In genomic region chr3:84813436-84814156, GRCm38 (mm10) we compare ENCODE assay signal across 8 mouse cellular contexts. TPM values are rescaled to one million over a fixed set of nuclear protein-coding genes. Genes with fewer than 3 reads are reported as not detected.
DNase-seq lines count a peak whose midpoint lies in the region; ATAC-seq and TF ChIP-seq lines count a peak whose summit lies in the region.

No protein-coding gene starts in this region.

- no peaks in the 10 kb centered on the region for H3K27me3 ChIP-seq in hindbrain, embryonic 12.5 days
- no peaks in the 10 kb centered on the region for H3K27me3 ChIP-seq in midbrain, embryonic 11.5 days (ENCODE audit: control insufficient read depth, insufficient read depth, low read length)

- peak overlapping the region; percentile 68 for H3K9ac ChIP-seq in hindbrain, embryonic 12.5 days
- peak overlapping the region; percentile 85 for H3K9ac ChIP-seq in midbrain, embryonic 11.5 days (ENCODE audit: low read length)

- TF ChIP-seq CTCF in left cerebral cortex, adult 2 months (IDR thresholded peaks at IDR 0.05), result no peak

- H3K4me2 ChIP-seq in hindbrain, embryonic 12.5 days (replicated peaks), result peak overlapping the region; percentile 54
- H3K4me2 ChIP-seq in midbrain, embryonic 11.5 days, result peak overlapping the region; percentile 74

- no peak for DNase-seq in left cerebral cortex, adult 2 months (ENCODE audit: extremely low spot score in 1 of 2, low spot score in 2 of 2)
- DNase-seq in left cerebral cortex, postnatal 10 days (ENCODE audit: extremely low spot score in 1 of 2, low spot score in 2 of 2), result no peak
- peak; percentile 12 for DNase-seq in brain, embryonic 18.5 days (ENCODE audit: low read depth, low spot score)
- DNase-seq in midbrain, embryonic 11.5 days (ENCODE audit: low spot score, missing footprints), result peak; percentile 83
- no peak for DNase-seq in right cerebral cortex, adult 18-20 months
- DNase-seq in left cerebral cortex, postnatal 36 days (ENCODE audit: low spot score in 2 of 2), result no peak
- DNase-seq in gastrocnemius, postnatal 4 days (ENCODE audit: low spot score in 2 of 2), result no peak

- H3K4me3 ChIP-seq in left cerebral cortex, adult 2 months, result peak overlapping the region; percentile 87
- H3K4me3 ChIP-seq in hindbrain, embryonic 12.5 days, result peak overlapping the region; percentile 99
- H3K4me3 ChIP-seq in midbrain, embryonic 11.5 days (ENCODE audit: low read depth, low read length), result peak overlapping the region; percentile 71

- ATAC-seq in hindbrain, embryonic 12.5 days (ENCODE audit: low FRiP score), result peak; percentile 63; the same call in 1 of the 2 replicates
- ATAC-seq in midbrain, embryonic 11.5 days (ENCODE audit: low FRiP score), result peak; percentile 53

- peak overlapping the region; percentile 80 for H3K27ac ChIP-seq in left cerebral cortex, adult 2 months
- H3K27ac ChIP-seq in hindbrain, embryonic 12.5 days, result peak overlapping the region; percentile 87
- peak overlapping the region; percentile 91 for H3K27ac ChIP-seq in midbrain, embryonic 11.5 days (ENCODE audit: low read depth, low read length)

- peaks cover 29% of the 10 kb centered on the region for H3K4me1 ChIP-seq in hindbrain, embryonic 12.5 days
- peaks cover 17% of the 10 kb centered on the region for H3K4me1 ChIP-seq in midbrain, embryonic 11.5 days (ENCODE audit: control insufficient read depth, insufficient read depth, low read length)

- intact Hi-C loops in left cerebral cortex, adult 2 months (cut with DNase I), result loop anchor here (1.0 to 10.0 kb wide), 3 partner anchors 30 to 1409 kb away; partner anchors contain the start of gene Lrba
- intact Hi-C loops in left cerebral cortex, postnatal 10 days (cut with DNase I), result no loop called here
- intact Hi-C loops in left cerebral cortex, postnatal 36 days (cut with DNase I), result loop anchor here (10.0 kb wide), 1 partner anchor 119 kb away; no protein-coding TSS in a partner anchor

- under 1% methylated on average over 28 of the region's 29 CpGs for WGBS in hindbrain, embryonic 12.5 days
- WGBS in midbrain, embryonic 11.5 days, result under 1% methylated on average over 29 of the region's 29 CpGs

- H3K9me3 ChIP-seq in hindbrain, embryonic 12.5 days (replicated peaks), result no peaks in the 10 kb centered on the region
- no peaks in the 10 kb centered on the region for H3K9me3 ChIP-seq in midbrain, embryonic 11.5 days (ENCODE audit: control insufficient read depth, low read length)

- H3K36me3 ChIP-seq in hindbrain, embryonic 12.5 days, result no peaks in the 10 kb centered on the region
- no peaks in the 10 kb centered on the region for H3K36me3 ChIP-seq in midbrain, embryonic 11.5 days (ENCODE audit: control insufficient read depth, insufficient read depth, low read length)

RNA-seq across cellular contexts. Expression of gene Fbxw7, which starts 1.5 kb away (rescaled TPM):
- total RNA-seq in left cerebral cortex, adult 2 months (2021), result 100 to 1,000 TPM; 234 to 282 TPM
- total RNA-seq in left cerebral cortex, postnatal 10 days (2021), result 100 to 1,000 TPM; 207 to 220 TPM
- 20.6 and 21.5 TPM in 2 replicates for polyA plus RNA-seq in hindbrain, embryonic 12.5 days (2016; fragmentation: Nextera tagmentation; extraction: Ambion mirVana)
- 15.5 and 18.4 TPM in 2 replicates for polyA plus RNA-seq in midbrain, embryonic 11.5 days (2014; fragmentation: Nextera tagmentation; extraction: Ambion mirVana)
- 100 to 1,000 TPM; 247 to 264 TPM for total RNA-seq in left cerebral cortex, postnatal 36 days (2021)
- 10 to 100 TPM; 41.8 to 49.6 TPM for total RNA-seq in gastrocnemius, postnatal 4 days (2021)

Comparison
In these comparisons a context has a peak if more than half of its experiments do, and no peak if none do; other contexts are left out.
1. DNase-seq: peak in brain, embryonic 18.5 days (single experiment) and midbrain, embryonic 11.5 days (single experiment); none in left cerebral cortex, adult 2 months (0 of 2), left cerebral cortex, postnatal 10 days (0 of 2), right cerebral cortex, adult 18-20 months (single experiment), left cerebral cortex, postnatal 36 days (0 of 2) and gastrocnemius, postnatal 4 days (0 of 2).
2. RNA of gene Fbxw7, which starts 1.5 kb away (total RNA-seq): 234 to 282 TPM in left cerebral cortex, adult 2 months, 247 to 264 TPM in left cerebral cortex, postnatal 36 days and 207 to 220 TPM in left cerebral cortex, postnatal 10 days; 41.8 to 49.6 TPM in gastrocnemius, postnatal 4 days; every median in the first group is over 4 times any median in the second.
3. Peak in every context shown above with its lines, with median percentiles within 50 percentile points of each other: H3K27ac ChIP-seq and H3K4me3 ChIP-seq.